Mouse (Mus musculus) fat pad, adult 2 months (tissue): ENCODE measurements around the gene Tuba3a.
"Not testable (repeated sequence)": the region's sequence is repeated elsewhere in the genome, so short reads cannot be mapped to it uniquely, and the experiment has no call there.

Source experiments
- DNase-seq: peaks from one replicate; pipeline ENCODE4 v3.0.0-alpha.2; 2011; ENCODE audit warnings: low read depth, low spot score; ENCODE audit errors: extremely low read depth

Gene Tuba3a

GRCm38 (mm10) chr6:125307091-125307490 lies 21.2 kb upstream of the Tuba3a start:
- no peak for DNase-seq

- no peak for DNase-seq
Measured at GRCm38 (mm10) chr6:125305465-125305864, 19.6 kb upstream of the Tuba3a start.

- DNase-seq: not testable (repeated sequence)
Measured at GRCm38 (mm10) chr6:125304408-125304807, 18.6 kb upstream of the Tuba3a start.

- DNase-seq: no peak
Measured at GRCm38 (mm10) chr6:125303242-125303641, 17.4 kb upstream of the Tuba3a start.

- no peak for DNase-seq
Measured at GRCm38 (mm10) chr6:125302231-125302982, 16.6 kb upstream of the Tuba3a start.

GRCm38 (mm10) chr6:125300982-125301381 lies 15.1 kb upstream of the Tuba3a start:
- DNase-seq: peak; percentile 63

- DNase-seq: no peak
Measured at GRCm38 (mm10) chr6:125297149-125297820, 11.4 kb upstream of the Tuba3a start.

- DNase-seq: no peak
Measured at GRCm38 (mm10) chr6:125294049-125294448, 8.2 kb upstream of the Tuba3a start.

- DNase-seq: no peak
Measured at GRCm38 (mm10) chr6:125292256-125292655, 6.4 kb upstream of the Tuba3a start.

- DNase-seq: no peak
Measured at GRCm38 (mm10) chr6:125291329-125291728, 5.5 kb upstream of the Tuba3a start.

- DNase-seq: no peak
Measured at GRCm38 (mm10) chr6:125288730-125289129, 2.9 kb upstream of the Tuba3a start.

- no peak for DNase-seq
Measured at GRCm38 (mm10) chr6:125286944-125287343, 1.1 kb upstream of the Tuba3a start.

GRCm38 (mm10) chr6:125284751-125285150 lies 1.1 kb downstream of the Tuba3a start:
- no peak for DNase-seq

- no peak for DNase-seq
Measured at GRCm38 (mm10) chr6:125284250-125284649, 1.6 kb downstream of the Tuba3a start.

GRCm38 (mm10) chr6:125282721-125283120 lies 3.1 kb downstream of the Tuba3a start:
- DNase-seq: not testable (repeated sequence)

- no peak for DNase-seq
Measured at GRCm38 (mm10) chr6:125279729-125280128, 6.1 kb downstream of the Tuba3a start.

- no peak for DNase-seq
Measured at GRCm38 (mm10) chr6:125274841-125275563, 10.8 kb downstream of the Tuba3a start.

- no peak for DNase-seq
Measured at GRCm38 (mm10) chr6:125272228-125272785, 13.5 kb downstream of the Tuba3a start.

- peak; percentile 88 for DNase-seq
Measured at GRCm38 (mm10) chr6:125271455-125272227, 14.2 kb downstream of the Tuba3a start.

- no peak for DNase-seq
Measured at GRCm38 (mm10) chr6:125268799-125269198, 17.0 kb downstream of the Tuba3a start.

- no peak for DNase-seq
Measured at GRCm38 (mm10) chr6:125267469-125267868, 18.4 kb downstream of the Tuba3a start.
